Mouse (Mus musculus): ENCODE measurements around the gene Spred2. TPM values are rescaled to one million over a fixed set of nuclear protein-coding genes. Genes with fewer than 3 reads are reported as not detected.
A peak's percentile ranks its signal among the peaks of the same experiment; 100 is the strongest.

Spred2 gene
- total RNA-seq, 2 experiments from 2014 or later, result 88.2 to 89.4 TPM

- TF ChIP-seq CTCF (conservative IDR thresholded peaks at IDR 0.05), result no peak
- no peak for DNase-seq (ENCODE audit: low spot score in 2 of 2)
- Histone ChIP-seq H3K4me3 (no peak overlapping the region), H3K27ac (no peak overlapping the region)
Observed at GRCm38 (mm10) chr11:19994262-19994790, 70.2 kb downstream of the Spred2 start.

- no peak for TF ChIP-seq CTCF (conservative IDR thresholded peaks at IDR 0.05)
- Histone ChIP-seq H3K27ac (no peak overlapping the region), H3K4me3 (no peak overlapping the region)
- DNase-seq (ENCODE audit: low spot score in 2 of 2), result no peak
Observed at GRCm38 (mm10) chr11:19997940-19998339, 73.8 kb downstream of the Spred2 start.

- Histone ChIP-seq H3K4me3 (no peak overlapping the region), H3K27ac (no peak overlapping the region)
- no peak for DNase-seq (ENCODE audit: low spot score in 2 of 2)
- TF ChIP-seq CTCF (conservative IDR thresholded peaks at IDR 0.05), result no peak
Observed at GRCm38 (mm10) chr11:20002883-20003282, 78.7 kb downstream of the Spred2 start.

- Histone ChIP-seq H3K4me3 (no peak overlapping the region), H3K27ac (no peak overlapping the region)
- no peak for TF ChIP-seq CTCF (conservative IDR thresholded peaks at IDR 0.05)
- DNase-seq (ENCODE audit: low spot score in 2 of 2), result no peak
Observed at GRCm38 (mm10) chr11:20007701-20008100, 83.5 kb downstream of the Spred2 start.

GRCm38 (mm10) chr11:20011210-20011978, 87.2 kb downstream of the Spred2 start:
- Histone ChIP-seq H3K27ac (peak overlapping the region; percentile 68), H3K4me3 (no peak overlapping the region)
- no peak for DNase-seq (ENCODE audit: low spot score in 2 of 2)
- no peak for TF ChIP-seq CTCF (conservative IDR thresholded peaks at IDR 0.05)

- no peak overlapping the region for H3K27ac ChIP-seq
- no peak for TF ChIP-seq CTCF (conservative IDR thresholded peaks at IDR 0.05)
- no peak overlapping the region for H3K4me3 ChIP-seq
- DNase-seq (ENCODE audit: low spot score in 2 of 2), result no peak
Observed at GRCm38 (mm10) chr11:20013366-20013765, 89.2 kb downstream of the Spred2 start.

GRCm38 (mm10) chr11:20017937-20018336, 93.8 kb downstream of the Spred2 start:
- Histone ChIP-seq H3K4me3 (no peak overlapping the region), H3K27ac (no peak overlapping the region)
- DNase-seq (ENCODE audit: low spot score in 2 of 2), result no peak
- no peak for TF ChIP-seq CTCF (conservative IDR thresholded peaks at IDR 0.05)

- DNase-seq (ENCODE audit: low spot score in 2 of 2), result no peak
- no peak overlapping the region for H3K4me3 ChIP-seq
- no peak for TF ChIP-seq CTCF (conservative IDR thresholded peaks at IDR 0.05)
- H3K27ac ChIP-seq, result no peak overlapping the region
Observed at GRCm38 (mm10) chr11:20018905-20019304, 94.7 kb downstream of the Spred2 start.

GRCm38 (mm10) chr11:20020720-20021119, 96.5 kb downstream of the Spred2 start:
- no peak overlapping the region for H3K4me3 ChIP-seq
- TF ChIP-seq CTCF (conservative IDR thresholded peaks at IDR 0.05), result no peak
- H3K27ac ChIP-seq, result no peak overlapping the region
- DNase-seq (ENCODE audit: low spot score in 2 of 2), result no peak

GRCm38 (mm10) chr11:20022462-20022861, 98.3 kb downstream of the Spred2 start:
- Histone ChIP-seq H3K4me3 (no peak overlapping the region), H3K27ac (no peak overlapping the region)
- TF ChIP-seq CTCF (conservative IDR thresholded peaks at IDR 0.05), result no peak
- no peak for DNase-seq (ENCODE audit: low spot score in 2 of 2)

- Histone ChIP-seq H3K4me3 (no peak overlapping the region), H3K27ac (no peak overlapping the region)
- TF ChIP-seq CTCF (conservative IDR thresholded peaks at IDR 0.05), result no peak
- DNase-seq (ENCODE audit: low spot score in 2 of 2), result no peak
Observed at GRCm38 (mm10) chr11:20022911-20023482, 98.8 kb downstream of the Spred2 start.

GRCm38 (mm10) chr11:20025899-20026298, 101.7 kb downstream of the Spred2 start:
- H3K27ac ChIP-seq, result peak overlapping the region; percentile 46; the same call in 1 of the 2 replicates
- TF ChIP-seq CTCF (conservative IDR thresholded peaks at IDR 0.05), result peak; percentile 28
- H3K4me3 ChIP-seq, result no peak overlapping the region
- no peak for DNase-seq (ENCODE audit: low spot score in 2 of 2)

GRCm38 (mm10) chr11:20027719-20028118, 103.5 kb downstream of the Spred2 start:
- TF ChIP-seq CTCF (conservative IDR thresholded peaks at IDR 0.05), result no peak
- H3K4me3 ChIP-seq, result no peak overlapping the region
- H3K27ac ChIP-seq, result no peak overlapping the region
- no peak for DNase-seq (ENCODE audit: low spot score in 2 of 2)

- no peak for TF ChIP-seq CTCF (conservative IDR thresholded peaks at IDR 0.05)
- no peak overlapping the region for H3K4me3 ChIP-seq
Observed at GRCm38 (mm10) chr11:20028396-20028795, 104.2 kb downstream of the Spred2 start.

More at GRCm38 (mm10) chr11:20028396-20028795, 104.2 kb downstream of the Spred2 start:
- no peak for DNase-seq (ENCODE audit: low spot score in 2 of 2)
- H3K27ac ChIP-seq, result no peak overlapping the region
